24 mouse cellular contexts compared by ENCODE assay signal in the genomic region with DNA sequence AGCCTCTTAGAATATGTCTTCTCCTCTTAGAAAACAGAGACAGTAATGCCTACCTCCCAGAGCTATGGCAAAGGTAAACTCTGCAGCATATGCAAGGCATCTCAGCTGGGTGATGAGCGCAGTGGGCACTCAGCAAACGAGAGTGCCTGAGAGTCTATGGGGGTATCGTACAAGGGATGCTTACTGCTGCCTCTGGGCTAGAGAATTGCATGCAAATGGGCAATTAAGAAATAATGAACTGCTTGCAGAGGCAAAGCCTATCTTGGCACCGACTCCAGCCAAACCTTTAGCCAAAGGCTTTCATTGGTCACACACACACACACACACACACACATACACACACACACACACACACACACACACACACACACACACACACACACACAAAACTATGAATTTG.
DNase-seq lines count a peak whose midpoint lies in the region; ATAC-seq lines count a peak whose summit lies in the region.
"Had no signal": no experiment of that assay in that cellular context is flagged by ENCODE, and none has a peak within 500 bp of the region (broad histone marks: within the 10 kb centered on the region; RNA-seq: fewer than 3 reads in every experiment).

No protein-coding gene starts in this region.

- ATAC-seq in forebrain, embryonic 13.5 days, result peak; percentile 88
- no peak for ATAC-seq in midbrain, embryonic 14.5 days (ENCODE audit: low FRiP score, low TSS enrichment)
- no peak for ATAC-seq in midbrain, embryonic 13.5 days
- peak; percentile 91 for ATAC-seq in forebrain, embryonic 14.5 days
- ATAC-seq: intestine, embryonic 15.5 days had no signal

- H3K4me3 ChIP-seq in forebrain, embryonic 13.5 days, result no peak overlapping the region
- H3K4me3 ChIP-seq in forebrain, embryonic 10.5 days, result no peak overlapping the region
- no peak overlapping the region for H3K4me3 ChIP-seq in midbrain, embryonic 14.5 days (replicated peaks; ENCODE audit: low read depth, low read length)
- no peak overlapping the region for H3K4me3 ChIP-seq in midbrain, embryonic 13.5 days (replicated peaks)
- no peak overlapping the region for H3K4me3 ChIP-seq in forebrain, embryonic 14.5 days (ENCODE audit: low read depth, low read length)
- H3K4me3 ChIP-seq: embryonic facial prominence, embryonic 13.5 days; hindbrain, embryonic 12.5 days; intestine, embryonic 15.5 days; left cerebral cortex, adult 2 months; limb, embryonic 13.5 days; liver, embryonic 13.5 days; lung, embryonic 15.5 days had no signal

- no peaks in the 10 kb centered on the region for H3K27me3 ChIP-seq in forebrain, embryonic 13.5 days
- no peaks in the 10 kb centered on the region for H3K27me3 ChIP-seq in forebrain, embryonic 10.5 days (ENCODE audit: poor library complexity, severe bottlenecking)
- no peaks in the 10 kb centered on the region for H3K27me3 ChIP-seq in midbrain, embryonic 14.5 days (ENCODE audit: control insufficient read depth, insufficient read depth, low read length)
- H3K27me3 ChIP-seq in midbrain, embryonic 13.5 days, result no peaks in the 10 kb centered on the region
- H3K27me3 ChIP-seq in forebrain, embryonic 14.5 days (replicated peaks; ENCODE audit: control insufficient read depth, insufficient read depth, low read length), result no peaks in the 10 kb centered on the region
- H3K27me3 ChIP-seq: CH12.LX; embryonic facial prominence, embryonic 13.5 days; hindbrain, embryonic 12.5 days; intestine, embryonic 15.5 days; limb, embryonic 13.5 days; liver, embryonic 13.5 days; lung, embryonic 15.5 days had no signal

- H3K9ac ChIP-seq in forebrain, embryonic 13.5 days, result no peak overlapping the region
- H3K9ac ChIP-seq in midbrain, embryonic 14.5 days (replicated peaks; ENCODE audit: low read length), result no peak overlapping the region
- H3K9ac ChIP-seq in midbrain, embryonic 13.5 days (replicated peaks), result no peak overlapping the region
- H3K9ac ChIP-seq in forebrain, embryonic 14.5 days (ENCODE audit: low read length), result no peak overlapping the region
- H3K9ac ChIP-seq: embryonic facial prominence, embryonic 13.5 days; hindbrain, embryonic 12.5 days; intestine, embryonic 15.5 days; limb, embryonic 13.5 days; liver, embryonic 13.5 days; lung, embryonic 15.5 days had no signal

- H3K27ac ChIP-seq in forebrain, embryonic 13.5 days, result no peak overlapping the region
- no peak overlapping the region for H3K27ac ChIP-seq in forebrain, embryonic 10.5 days
- H3K27ac ChIP-seq in midbrain, embryonic 14.5 days (replicated peaks; ENCODE audit: low read depth, low read length), result no peak overlapping the region
- no peak overlapping the region for H3K27ac ChIP-seq in midbrain, embryonic 13.5 days
- H3K27ac ChIP-seq in forebrain, embryonic 14.5 days (ENCODE audit: low read depth, low read length), result no peak overlapping the region
- H3K27ac ChIP-seq: embryonic facial prominence, embryonic 13.5 days; hindbrain, embryonic 12.5 days; intestine, embryonic 15.5 days; left cerebral cortex, adult 2 months; limb, embryonic 13.5 days; liver, embryonic 13.5 days; lung, embryonic 15.5 days had no signal

- no peaks in the 10 kb centered on the region for H3K9me3 ChIP-seq in forebrain, embryonic 13.5 days (replicated peaks)
- H3K9me3 ChIP-seq in forebrain, embryonic 10.5 days, result no peaks in the 10 kb centered on the region
- H3K9me3 ChIP-seq in midbrain, embryonic 14.5 days (ENCODE audit: control insufficient read depth, low read length), result no peaks in the 10 kb centered on the region
- no peaks in the 10 kb centered on the region for H3K9me3 ChIP-seq in midbrain, embryonic 13.5 days
- H3K9me3 ChIP-seq in forebrain, embryonic 14.5 days (replicated peaks; ENCODE audit: control insufficient read depth, low read length), result no peaks in the 10 kb centered on the region
- H3K9me3 ChIP-seq: embryonic facial prominence, embryonic 13.5 days; hindbrain, embryonic 12.5 days; intestine, embryonic 15.5 days; limb, embryonic 13.5 days; liver, embryonic 13.5 days; lung, embryonic 15.5 days had no signal

- H3K4me1 ChIP-seq in forebrain, embryonic 13.5 days, result peaks cover 11% of the 10 kb centered on the region
- H3K4me1 ChIP-seq in forebrain, embryonic 10.5 days, result no peaks in the 10 kb centered on the region
- no peaks in the 10 kb centered on the region for H3K4me1 ChIP-seq in midbrain, embryonic 14.5 days (ENCODE audit: control insufficient read depth, insufficient read depth, low read length)
- no peaks in the 10 kb centered on the region for H3K4me1 ChIP-seq in midbrain, embryonic 13.5 days (replicated peaks)
- 0 out of 2 replicates have a peak, but pooled peaks cover 5% of the 10 kb centered on the region for H3K4me1 ChIP-seq in forebrain, embryonic 14.5 days (ENCODE audit: control insufficient read depth, insufficient read depth, low read length)
- H3K4me1 ChIP-seq: embryonic facial prominence, embryonic 13.5 days; hindbrain, embryonic 12.5 days; intestine, embryonic 15.5 days; limb, embryonic 13.5 days; liver, embryonic 13.5 days; lung, embryonic 15.5 days had no signal

- no peak overlapping the region for H3K4me2 ChIP-seq in forebrain, embryonic 13.5 days
- no peak overlapping the region for H3K4me2 ChIP-seq in midbrain, embryonic 14.5 days (ENCODE audit: low read length)
- H3K4me2 ChIP-seq in midbrain, embryonic 13.5 days (replicated peaks), result no peak overlapping the region
- H3K4me2 ChIP-seq in forebrain, embryonic 14.5 days (ENCODE audit: low read length), result no peak overlapping the region
- H3K4me2 ChIP-seq: embryonic facial prominence, embryonic 13.5 days; heart, embryonic 11.5 days; hindbrain, embryonic 12.5 days; intestine, embryonic 15.5 days; limb, embryonic 13.5 days; liver, embryonic 13.5 days; lung, embryonic 15.5 days had no signal

- no peak for DNase-seq in forebrain, embryonic 10.5 days (ENCODE audit: extremely low spot score, low spot score)
- peak; percentile 66 for DNase-seq in midbrain, embryonic 14.5 days
- peak; percentile 30 for DNase-seq in Muller cell, postnatal 12 days (ENCODE audit: inconsistent ontology term)
- peak; percentile 94 for DNase-seq in forebrain, embryonic 14.5 days (ENCODE audit: low spot score)
- no peak for DNase-seq in lung, adult 18-20 months
- DNase-seq: adrenal gland, postnatal 36 days; cerebellum, adult 9-10 months; gastrocnemius, postnatal 36 days; heart, postnatal 10 days; kidney, adult 9 months; kidney, postnatal 25 days; liver, embryonic 13.5 days; lung, postnatal 4 days; thymus, postnatal 25 days had no signal

- no peaks in the 10 kb centered on the region for H3K36me3 ChIP-seq in forebrain, embryonic 13.5 days (ENCODE audit: poor library complexity, severe bottlenecking)
- no peaks in the 10 kb centered on the region for H3K36me3 ChIP-seq in forebrain, embryonic 10.5 days (replicated peaks)
- H3K36me3 ChIP-seq in midbrain, embryonic 14.5 days (ENCODE audit: control insufficient read depth, insufficient read depth, low read length), result no peaks in the 10 kb centered on the region
- H3K36me3 ChIP-seq in midbrain, embryonic 13.5 days, result no peaks in the 10 kb centered on the region
- no peaks in the 10 kb centered on the region for H3K36me3 ChIP-seq in forebrain, embryonic 14.5 days (ENCODE audit: control insufficient read depth, insufficient read depth, low read length)
- H3K36me3 ChIP-seq: embryonic facial prominence, embryonic 13.5 days; hindbrain, embryonic 12.5 days; intestine, embryonic 15.5 days; limb, embryonic 13.5 days; liver, embryonic 13.5 days; lung, embryonic 15.5 days had no signal

- 30% methylated on average over 4 of the region's 4 CpGs for WGBS in forebrain, embryonic 13.5 days
- 80% methylated on average over 4 of the region's 4 CpGs for WGBS in forebrain, embryonic 10.5 days
- 58% methylated on average over 4 of the region's 4 CpGs for WGBS in midbrain, embryonic 14.5 days
- 63% methylated on average over 4 of the region's 4 CpGs for WGBS in midbrain, embryonic 13.5 days
- WGBS in forebrain, embryonic 14.5 days, result 17% methylated on average over 4 of the region's 4 CpGs

Comparison
In these comparisons a context has a peak if more than half of its experiments do, and no peak if none do; other contexts are left out.
1. DNase-seq: peak in midbrain, embryonic 14.5 days (single experiment), Muller cell, postnatal 12 days (single experiment) and forebrain, embryonic 14.5 days (single experiment); none in forebrain, embryonic 10.5 days (single experiment) and lung, adult 18-20 months (0 of 2).
2. ATAC-seq: peak in forebrain, embryonic 13.5 days (single experiment) and forebrain, embryonic 14.5 days (single experiment); none in midbrain, embryonic 14.5 days (single experiment) and midbrain, embryonic 13.5 days (single experiment).